Mouse (Mus musculus): Measurements from ENCODE around the gene Myo1b. TPM values are rescaled to one million over a fixed set of nuclear protein-coding genes. Genes with fewer than 3 reads are reported as not detected.

The Myo1b gene
- total and polyA plus RNA-seq, 2 experiments from 2014 or later = 27.9 to 44.7 TPM

DNA sequence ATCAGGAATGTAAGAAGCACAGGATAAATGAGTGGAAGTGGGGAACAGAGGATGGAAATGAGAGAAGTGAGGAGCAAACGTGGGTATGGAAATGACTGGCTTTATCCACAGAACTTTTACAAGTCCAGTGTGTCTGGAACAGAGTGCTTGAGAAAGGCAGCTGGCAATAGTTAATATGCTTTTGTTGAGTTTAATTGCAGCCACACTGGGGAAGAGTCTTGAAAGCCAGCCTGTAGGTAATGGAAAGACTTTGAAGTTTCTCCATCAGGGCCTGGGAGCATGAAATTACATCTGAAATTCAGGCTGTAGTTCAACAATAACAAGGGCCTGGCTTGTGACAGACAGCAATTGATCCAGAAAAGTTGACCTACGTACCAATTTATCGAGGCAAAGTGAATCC lies 209.8 kb downstream of the Myo1b start:
- Histone ChIP-seq H3K9me3 (ENCODE audit: low read length) (no peaks in the 10 kb centered on the region), H3K27ac (no peak overlapping the region), H3K4me3 (ENCODE audit: low read length) (no peak overlapping the region), H3K9ac (replicated peaks; ENCODE audit: low read length) (no peak overlapping the region), H3K4me1 (ENCODE audit: insufficient read depth, low read length) (no peaks in the 10 kb centered on the region), H3K4me2 (ENCODE audit: low read depth, low read length) (no peak overlapping the region), H3K27me3 (ENCODE audit: insufficient read depth, low read length) (no peaks in the 10 kb centered on the region), H3K36me3 (ENCODE audit: insufficient read depth, low read length) (no peaks in the 10 kb centered on the region)
- DNase-seq (ENCODE audit: low spot score) (no peak), ATAC-seq (no peak)
- no peak for TF ChIP-seq CTCF (IDR thresholded peaks at IDR 0.05; ENCODE audit: low read depth)
- 78% methylated on average over 3 of the region's 3 CpGs for WGBS

DNA sequence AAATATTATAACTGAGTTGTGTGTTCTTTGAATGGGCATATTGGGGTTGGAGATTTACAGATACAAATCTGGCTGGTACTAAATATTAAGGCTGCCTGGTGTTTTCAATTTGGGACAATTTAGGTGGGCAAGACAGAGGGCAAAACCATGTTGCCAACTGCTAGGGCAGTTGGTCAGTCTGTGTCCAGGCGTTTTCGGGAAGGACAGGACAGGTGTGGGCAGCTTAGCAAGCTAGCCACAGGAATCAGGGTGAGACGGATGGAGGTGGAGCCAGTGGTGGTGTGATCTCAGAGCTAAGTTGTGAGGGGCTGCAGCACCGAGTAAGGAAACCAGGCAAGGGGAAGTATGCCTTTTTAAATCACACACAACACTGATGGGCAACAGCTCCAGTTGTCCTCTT lies 211.3 kb downstream of the Myo1b start:
- Histone ChIP-seq H3K4me3 (ENCODE audit: low read length) (no peak overlapping the region), H3K4me2 (ENCODE audit: low read depth, low read length) (no peak overlapping the region), H3K9me3 (ENCODE audit: low read length) (no peaks in the 10 kb centered on the region), H3K4me1 (ENCODE audit: insufficient read depth, low read length) (no peaks in the 10 kb centered on the region), H3K27me3 (ENCODE audit: insufficient read depth, low read length) (no peaks in the 10 kb centered on the region), H3K27ac (no peak overlapping the region), H3K36me3 (ENCODE audit: insufficient read depth, low read length) (no peaks in the 10 kb centered on the region), H3K9ac (replicated peaks; ENCODE audit: low read length) (no peak overlapping the region)
- ATAC-seq (no peak), DNase-seq (ENCODE audit: low spot score) (no peak)
- 83% methylated on average over 4 of the region's 4 CpGs for WGBS
- TF ChIP-seq CTCF (IDR thresholded peaks at IDR 0.05; ENCODE audit: low read depth) = no peak

Other genes with a start within 250 kb of the Myo1b start
- gene Stat4, start 71.1 kb upstream of the Myo1b start, total RNA-seq (2014; rRNA removed) = 0.07 and 0.78 TPM in 2 replicates
- gene Stat4, start 71.1 kb upstream of the Myo1b start, polyA plus RNA-seq (2015; fragmentation: Nextera tagmentation; extraction: Ambion mirVana) = 0.31 and 0.40 TPM in 2 replicates
- 25.3 and 25.7 TPM in 2 replicates for gene Stat1, start 203.4 kb upstream of the Myo1b start, total RNA-seq (2014; rRNA removed)
- 16.6 and 17.0 TPM in 2 replicates for gene Stat1, start 203.4 kb upstream of the Myo1b start, polyA plus RNA-seq (2015; fragmentation: Nextera tagmentation; extraction: Ambion mirVana)

All from hindbrain, postnatal 0 days (tissue).